Mouse (Mus musculus): ENCODE data around the gene Vps4b. TPM values are rescaled to one million over a fixed set of nuclear protein-coding genes. Genes with fewer than 3 reads are reported as not detected.

Vps4b gene
- total RNA-seq, 2 experiments from 2014 or later, result 49.7 to 52.7 TPM

Other genes with a start within 250 kb of the Vps4b start
- gene Bcl2, start 82.5 kb downstream of the Vps4b start, total RNA-seq (2021), result 10 to 100 TPM in 1 of 2 experiments, 1 to 10 TPM in 1; 9.9 to 11.0 TPM
- 10 to 100 TPM; 24.7 to 25.8 TPM for gene Kdsr, start 37.0 kb downstream of the Vps4b start, total RNA-seq (2021)
- not detected for gene Serpinb5, start 64.4 kb upstream of the Vps4b start, total RNA-seq (2021)
- gene Serpinb12, start 137.7 kb upstream of the Vps4b start, total RNA-seq (2021), result not detected
- not detected for gene Serpinb13, start 184.3 kb upstream of the Vps4b start, total RNA-seq (2021)